Mouse (Mus musculus) lung, postnatal 0 days (tissue): ENCODE data around the gene Scn1b. TPM values are rescaled to one million over a fixed set of nuclear protein-coding genes. Genes with fewer than 3 reads are reported as not detected.

Source experiments
- ATAC-seq: fragments of 200-750 bp; cut with Nextera tagmentation; 2 replicates; pipeline ENCODE4 v1.8.0; 2017; ENCODE audit warnings: moderate library complexity
- DNase-seq: peaks from one replicate; pipeline ENCODE4 v3.0.0-alpha.2; 2016; ENCODE audit warnings: low spot score
- H3K27ac ChIP-seq: fragments of 300-500 bp; sonication (generic); 2 replicates; pipeline ENCODE4 v1.5.1; 2014; ENCODE audit warnings: antibody characterized with exemption, mild to moderate bottlenecking, low read length, mixed read lengths
- H3K27me3 ChIP-seq: fragments of 300-500 bp; sonication (generic); replicated peaks from 2 replicates; pipeline ENCODE4 v1.6.1; 2014; ENCODE audit warnings: low read length, mixed read lengths; ENCODE audit not compliant: insufficient read depth
- H3K36me3 ChIP-seq: fragments of 300-500 bp; sonication (generic); 2 replicates; pipeline ENCODE4 v1.6.1; 2014; ENCODE audit warnings: low read length, mixed read lengths; ENCODE audit not compliant: insufficient read depth
- H3K4me1 ChIP-seq: fragments of 300-500 bp; sonication (generic); 2 replicates; pipeline ENCODE4 v1.6.1; 2014; ENCODE audit warnings: antibody characterized with exemption, low read depth, low read length, mixed read lengths; ENCODE audit not compliant: insufficient read depth
- H3K4me2 ChIP-seq: fragments of 300-500 bp; sonication (generic); replicated peaks from 2 replicates; pipeline ENCODE4 v1.6.1; 2014; ENCODE audit warnings: low read depth, mild to moderate bottlenecking, low read length, moderate library complexity, mixed read lengths
- H3K4me3 ChIP-seq: fragments of 300-500 bp; sonication (generic); 2 replicates; pipeline ENCODE4 v1.5.1; 2014; ENCODE audit warnings: low read depth, low read length
- H3K9ac ChIP-seq: fragments of 300-500 bp; sonication (generic); replicated peaks from 2 replicates; pipeline ENCODE4 v1.6.1; 2014; ENCODE audit warnings: low read depth, mild to moderate bottlenecking
- H3K9me3 ChIP-seq: fragments of 300-500 bp; sonication (generic); 2 replicates; pipeline ENCODE4 v1.6.1; 2016; ENCODE audit warnings: low read length, mixed read lengths
- CTCF ChIP-seq: IDR thresholded peaks from 2 replicates; pipeline ENCODE4 v1.5.1; 2016; ENCODE audit warnings: antibody characterized with exemption, mild to moderate bottlenecking
- EP300 ChIP-seq: IDR thresholded peaks from 2 replicates; pipeline ENCODE4 v1.6.1; 2016; ENCODE audit warnings: antibody characterized with exemption, mild to moderate bottlenecking, control low read depth
- WGBS: fragments of 180-500 bp; shearing (Covaris S2); extraction: QIAGEN DNeasy Blood & Tissue Kit; methylation state at CpG from one replicate; pipeline ENCODE4 v1.1.7; 2014; 5-methylcytosine and 5-hydroxymethylcytosine counted together
- polyA plus RNA-seq: library from polyadenylated mRNA; unstranded; fragments of >200 nt; fragmentation: Nextera tagmentation; extraction: Ambion mirVana; gene quantifications from 2 replicates; pipeline ENCODE4 v1.2.1, GENCODE M21; 2015

Gene Scn1b
- polyA plus RNA-seq, 1 experiment from 2014 or later, result 4.9 TPM

DNA sequence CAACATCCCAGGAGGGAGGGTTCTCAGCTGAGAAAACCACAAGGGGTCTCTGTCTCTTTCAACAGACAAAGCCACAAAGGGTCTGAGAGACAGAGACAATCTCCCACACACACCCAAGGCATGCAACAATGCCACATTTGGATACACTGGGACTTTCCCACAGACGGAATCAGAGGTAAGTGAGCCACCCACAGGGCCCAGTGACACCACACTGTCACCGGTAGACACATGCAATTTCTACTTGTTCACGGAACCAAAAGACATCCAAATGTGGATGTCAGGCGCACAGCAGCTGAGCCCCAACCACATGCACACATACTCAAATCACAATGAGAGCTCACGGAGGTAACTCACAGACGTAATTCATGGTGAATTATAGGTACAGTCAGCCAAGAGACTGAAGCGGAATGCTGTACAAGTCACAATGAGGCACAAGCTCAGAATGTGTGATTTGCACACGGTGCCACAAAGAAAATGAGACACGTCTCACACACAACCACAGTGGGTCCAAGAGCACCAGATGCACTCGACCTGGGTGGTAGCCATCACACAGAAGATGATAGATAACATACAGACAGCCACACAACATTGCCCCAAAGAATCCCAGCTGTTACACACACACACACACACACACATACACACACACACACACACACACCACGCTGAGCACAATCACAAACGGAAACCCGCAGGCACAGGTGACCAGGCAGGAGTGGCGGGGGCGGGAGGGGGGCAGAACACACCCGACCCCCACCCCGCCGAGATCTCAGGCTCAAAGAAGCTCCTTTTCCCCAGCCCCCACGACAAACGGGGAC lies 23.2 kb upstream of the Scn1b start:
- Histone ChIP-seq H3K4me3 (peak overlapping the region; percentile 85), H3K9ac (peak overlapping the region; percentile 89), H3K4me2 (peak overlapping the region; percentile 79), H3K9me3 (no peaks in the 10 kb centered on the region), H3K27me3 (no peaks in the 10 kb centered on the region), H3K4me1 (peaks cover 20% of the 10 kb centered on the region), H3K27ac (peak overlapping the region; percentile 99), H3K36me3 (no peaks in the 10 kb centered on the region)
- DNase-seq, result peak; percentile 40
- 2% methylated on average over 20 of the region's 20 CpGs for WGBS
- no peak for ATAC-seq
- TF ChIP-seq CTCF, result 0 out of 2 replicates have a peak, but pooled peaks have one; percentile 3
- no peak for TF ChIP-seq EP300

DNA sequence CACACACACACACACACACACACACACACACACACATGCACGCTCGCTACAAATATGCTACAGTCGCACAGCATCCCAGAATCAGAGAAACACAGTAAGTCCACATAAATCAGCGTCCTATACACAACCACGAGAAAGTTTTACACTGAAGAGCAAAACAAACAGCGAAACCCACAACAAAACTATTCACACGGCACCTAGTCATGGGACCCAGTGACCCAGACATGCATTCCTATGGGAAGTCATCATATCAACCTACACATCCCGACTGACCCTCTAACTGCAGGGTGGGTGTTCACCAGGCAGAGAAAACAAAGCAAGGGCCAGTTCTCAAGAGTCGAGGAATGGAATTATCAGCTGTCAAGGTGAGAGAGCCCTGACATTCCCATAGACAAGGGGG lies 22.5 kb upstream of the Scn1b start:
- no peak for ATAC-seq
- Histone ChIP-seq H3K9me3 (no peaks in the 10 kb centered on the region), H3K4me1 (peaks cover 20% of the 10 kb centered on the region), H3K27ac (no peak overlapping the region), H3K36me3 (no peaks in the 10 kb centered on the region), H3K4me3 (peak overlapping the region; percentile 85; the same call in 1 of the 2 replicates), H3K4me2 (peak overlapping the region; percentile 79), H3K27me3 (no peaks in the 10 kb centered on the region), H3K9ac (no peak overlapping the region)
- no peak for TF ChIP-seq EP300
- TF ChIP-seq CTCF, result no peak
- DNase-seq, result no peak
- WGBS, result 25% methylated on average over 9 of the region's 9 CpGs

DNA sequence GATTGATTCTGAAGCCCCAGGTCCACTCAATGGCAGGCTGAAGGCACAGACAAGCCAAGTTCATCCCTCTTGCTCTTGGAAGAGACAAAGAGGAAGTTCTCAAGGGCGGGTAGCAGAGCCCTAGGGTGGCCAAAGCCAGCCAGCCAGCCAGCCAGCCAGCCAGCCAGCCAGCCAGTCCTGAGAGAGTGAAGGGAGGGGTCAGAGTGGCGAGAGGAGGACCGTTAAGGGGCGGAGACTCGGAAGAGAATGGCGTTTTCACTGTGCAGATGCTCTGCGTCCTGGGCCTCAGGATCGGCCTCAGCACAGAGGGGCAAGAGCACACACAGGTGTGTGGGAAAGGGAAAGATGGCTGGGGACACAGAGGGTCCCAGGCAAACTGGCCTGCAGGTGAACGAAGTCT lies 22.0 kb upstream of the Scn1b start:
- 6% methylated on average over 9 of the region's 9 CpGs for WGBS
- H3K36me3 ChIP-seq, result no peaks in the 10 kb centered on the region
- ATAC-seq (no peak), DNase-seq (peak; percentile 83)
- no peaks in the 10 kb centered on the region for H3K27me3 ChIP-seq
- no peak overlapping the region for H3K9ac ChIP-seq
- peak overlapping the region; percentile 45 for H3K27ac ChIP-seq
- no peaks in the 10 kb centered on the region for H3K9me3 ChIP-seq
- H3K4me2 ChIP-seq, result peak overlapping the region; percentile 79
- H3K4me1 ChIP-seq, result peaks cover 20% of the 10 kb centered on the region
- no peak for TF ChIP-seq EP300
- TF ChIP-seq CTCF, result no peak
- no peak overlapping the region; the same call in 1 of the 2 replicates for H3K4me3 ChIP-seq

DNA sequence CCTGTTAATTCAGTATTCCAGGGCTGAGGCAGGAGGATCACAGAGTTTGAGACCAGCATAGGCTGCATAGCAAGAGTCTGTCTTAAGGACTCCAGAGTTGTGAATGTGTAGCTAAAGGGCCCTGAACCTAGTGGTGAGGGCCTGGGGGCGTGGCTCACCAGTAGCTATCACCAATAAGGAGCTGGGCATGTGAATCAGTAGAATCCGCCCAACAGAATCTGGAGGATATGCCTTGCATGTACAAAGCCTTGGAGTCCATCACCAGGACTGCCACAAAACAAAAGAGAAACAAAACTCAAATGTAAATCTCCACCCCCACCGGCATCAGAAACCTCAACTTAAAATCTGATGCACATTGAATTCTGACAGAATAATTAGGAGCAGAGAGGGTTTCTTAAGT lies 21.3 kb upstream of the Scn1b start:
- Histone ChIP-seq H3K9ac (no peak overlapping the region), H3K4me1 (peaks cover 20% of the 10 kb centered on the region), H3K4me2 (peak overlapping the region; percentile 79), H3K36me3 (no peaks in the 10 kb centered on the region), H3K27me3 (no peaks in the 10 kb centered on the region), H3K27ac (peak overlapping the region; percentile 45), H3K4me3 (no peak overlapping the region), H3K9me3 (no peaks in the 10 kb centered on the region)
- TF ChIP-seq EP300, result no peak
- TF ChIP-seq CTCF, result no peak
- ATAC-seq (no peak), DNase-seq (no peak)
- 63% methylated on average over 3 of the region's 3 CpGs for WGBS

DNA sequence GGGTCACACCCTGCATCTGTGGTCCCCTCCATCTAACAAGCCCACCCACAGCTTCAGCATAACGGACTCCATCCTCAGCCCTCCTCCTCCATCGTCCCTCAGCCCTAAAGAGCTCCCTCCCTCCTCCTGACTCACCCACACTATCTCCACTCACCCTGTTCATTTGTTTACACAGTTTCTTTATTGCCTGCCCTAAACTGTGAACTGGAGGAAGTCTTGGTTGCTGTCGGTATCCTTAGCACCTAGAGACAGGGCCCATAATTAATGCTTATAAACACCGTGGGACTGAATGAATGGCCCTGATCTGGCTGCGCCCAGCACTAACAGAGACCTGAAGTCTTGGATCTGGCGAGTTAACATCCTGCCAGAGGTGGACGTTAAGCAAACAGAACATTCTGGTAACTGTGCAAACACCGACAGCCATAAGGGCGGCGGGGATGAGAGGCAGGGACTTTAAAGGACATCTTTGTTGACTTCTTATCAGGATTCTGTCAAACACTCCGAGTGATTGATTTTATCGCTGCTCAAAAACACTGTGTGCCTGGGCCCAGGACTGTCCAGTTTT lies 18.9 kb upstream of the Scn1b start:
- Histone ChIP-seq H3K4me3 (no peak overlapping the region), H3K36me3 (peaks cover 13% of the 10 kb centered on the region; the same call in 1 of the 2 replicates), H3K4me2 (no peak overlapping the region), H3K27me3 (no peaks in the 10 kb centered on the region), H3K27ac (no peak overlapping the region), H3K4me1 (peaks cover 14% of the 10 kb centered on the region; the same call in 1 of the 2 replicates), H3K9ac (no peak overlapping the region), H3K9me3 (no peaks in the 10 kb centered on the region)
- peak; percentile 24; the same call in 1 of the 2 replicates for ATAC-seq
- peak; percentile 37 for DNase-seq
- TF ChIP-seq CTCF (no peak), EP300 (no peak; the same call in 1 of the 2 replicates)
- WGBS, result 9% methylated on average over 12 of the region's 12 CpGs

DNA sequence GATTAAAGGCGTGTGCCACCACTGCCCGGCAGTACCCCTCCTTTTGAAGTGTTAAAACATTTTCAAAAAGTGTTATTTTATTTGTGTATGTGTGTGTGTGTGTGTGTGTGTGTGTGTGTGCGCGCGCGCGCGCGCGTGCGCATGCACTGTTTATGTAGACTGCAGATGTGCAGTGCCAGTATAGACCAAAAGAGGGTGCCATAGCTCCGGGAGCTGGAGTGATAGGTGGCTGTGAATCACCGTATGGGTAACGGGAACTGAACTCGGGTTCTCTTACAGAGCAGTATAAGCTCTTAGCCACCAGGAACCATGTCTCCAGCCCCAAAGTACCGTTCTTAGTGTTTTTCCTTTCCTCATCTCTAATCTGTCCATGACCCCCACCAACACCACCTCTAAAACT lies 18.1 kb upstream of the Scn1b start:
- no peak for TF ChIP-seq EP300
- peak; percentile 44 for TF ChIP-seq CTCF
- ATAC-seq, result no peak
- Histone ChIP-seq H3K9me3 (no peaks in the 10 kb centered on the region), H3K36me3 (peaks cover 20% of the 10 kb centered on the region; the same call in 1 of the 2 replicates), H3K4me3 (no peak overlapping the region), H3K27me3 (no peaks in the 10 kb centered on the region), H3K4me2 (no peak overlapping the region), H3K9ac (no peak overlapping the region), H3K27ac (no peak overlapping the region), H3K4me1 (peaks cover 14% of the 10 kb centered on the region; the same call in 1 of the 2 replicates)
- WGBS, result 95% methylated on average over 16 of the region's 16 CpGs
- DNase-seq, result no peak
